Mouse (Mus musculus): ENCODE data around the gene Ift81.

GRCm38 (mm10) chr5:122622526-122622925, 8.2 kb upstream of the Ift81 start:
- TF ChIP-seq POLR2A (IDR thresholded peaks at IDR 0.05; ENCODE audit: extremely low read depth, insufficient read depth, low read length) (no peak), CTCF (IDR thresholded peaks at IDR 0.05; ENCODE audit: extremely low read depth, insufficient read depth, low read length) (no peak)
